Mouse (Mus musculus) lung, adult 2 months (tissue): ENCODE data around the gene Dhx30. TPM values are rescaled to one million over a fixed set of nuclear protein-coding genes. Genes with fewer than 3 reads are reported as not detected.

Experiments
- DNase-seq: peaks from one replicate; pipeline ENCODE4 v3.0.0; 2022
- H3K4me1 ChIP-seq: fragments of 200-500 bp; 2 replicates; pipeline ENCODE4 v1.6.1; 2011; ENCODE audit warnings: low read length; ENCODE audit not compliant: control insufficient read depth, insufficient read depth
- H3K4me3 ChIP-seq: fragments of 200-500 bp; replicated peaks from 2 replicates; pipeline ENCODE3; 2011; ENCODE audit warnings: low read depth, mild to moderate bottlenecking, control low read depth, low read length; ENCODE audit errors: extremely low read depth
- CTCF ChIP-seq: fragments of 200-500 bp; IDR thresholded peaks from 2 replicates; pipeline ENCODE4 v1.5.1; 2011; ENCODE audit warnings: mild to moderate bottlenecking, low read length, control low read depth; ENCODE audit not compliant: insufficient read depth
- POLR2A ChIP-seq: fragments of 200-500 bp; IDR thresholded peaks from 2 replicates; pipeline ENCODE4 v1.6.1; 2011; ENCODE audit warnings: low read depth, mild to moderate bottlenecking, control low read depth, low read length, borderline replicate concordance; ENCODE audit errors: extremely low read depth
- WGBS: fragments of 180-500 bp; shearing (Covaris S2); methylation state at CpG from one replicate; pipeline ENCODE4 v1.1.7; 2018; 5-methylcytosine and 5-hydroxymethylcytosine counted together
- polyA plus RNA-seq: library from polyadenylated mRNA; depleted of rRNA; stranded (reverse); fragments of >200 nt; gene quantifications from 2 replicates; pipeline ENCODE4 v1.2.3, GENCODE M21; 2012; rRNA removed

Dhx30 gene
- polyA plus RNA-seq, 1 experiment = 70.7 TPM

- Histone ChIP-seq H3K4me3 (no peak overlapping the region), H3K4me1 (no peaks in the 10 kb centered on the region)
- DNase-seq = no peak
- TF ChIP-seq CTCF (no peak), POLR2A (no peak)
Measured at GRCm38 (mm10) chr9:110051184-110051583, 66.4 kb downstream of the Dhx30 start.

DNA sequence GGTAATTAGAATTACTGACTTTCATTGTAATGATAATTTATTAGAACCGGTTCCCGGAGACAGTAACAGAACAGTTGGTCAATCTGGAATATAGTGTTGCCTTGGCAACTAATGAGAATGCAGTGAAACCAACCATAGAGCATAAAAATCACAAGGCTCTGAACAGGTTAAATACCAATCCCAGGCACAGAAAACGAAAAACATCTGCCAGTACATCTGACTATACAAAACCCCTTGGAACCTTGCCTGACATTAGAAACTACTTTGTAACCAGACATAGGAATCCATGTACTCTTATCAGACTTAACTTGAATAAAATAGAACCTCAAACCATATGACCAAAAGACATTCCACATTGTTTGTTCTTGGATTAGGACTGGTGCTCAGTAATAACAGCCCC is 69.8 kb downstream of the Dhx30 start:
- TF ChIP-seq POLR2A = no peak
- no peak for TF ChIP-seq CTCF
- 67% methylated on average over 3 of the region's 3 CpGs for WGBS
- no peaks in the 10 kb centered on the region; the same call in 1 of the 2 replicates for H3K4me1 ChIP-seq
- DNase-seq = no peak
- no peak overlapping the region for H3K4me3 ChIP-seq

GRCm38 (mm10) chr9:110047260-110047659 is 70.4 kb downstream of the Dhx30 start:
- Histone ChIP-seq H3K4me3 (no peak overlapping the region), H3K4me1 (no peaks in the 10 kb centered on the region; the same call in 1 of the 2 replicates)
- no peak for DNase-seq
- no peak for TF ChIP-seq CTCF
- TF ChIP-seq POLR2A = no peak

GRCm38 (mm10) chr9:110045763-110046377 is 71.8 kb downstream of the Dhx30 start:
- DNase-seq = no peak
- Histone ChIP-seq H3K4me1 (no peaks in the 10 kb centered on the region; the same call in 1 of the 2 replicates), H3K4me3 (no peak overlapping the region)
- no peak for TF ChIP-seq CTCF
- no peak for TF ChIP-seq POLR2A

- 67% methylated on average over 4 of the region's 4 CpGs for WGBS
- no peak for TF ChIP-seq POLR2A
- TF ChIP-seq CTCF = no peak
- Histone ChIP-seq H3K4me3 (no peak overlapping the region), H3K4me1 (no peaks in the 10 kb centered on the region; the same call in 1 of the 2 replicates)
- DNase-seq = no peak
Measured at GRCm38 (mm10) chr9:110044373-110044772, 73.3 kb downstream of the Dhx30 start.

GRCm38 (mm10) chr9:110038485-110038884 is 79.1 kb downstream of the Dhx30 start:
- Histone ChIP-seq H3K4me3 (no peak overlapping the region), H3K4me1 (no peaks in the 10 kb centered on the region)
- no peak for DNase-seq
- 90% methylated on average over 2 of the region's 2 CpGs for WGBS
- TF ChIP-seq CTCF = no peak
- no peak for TF ChIP-seq POLR2A

DNA sequence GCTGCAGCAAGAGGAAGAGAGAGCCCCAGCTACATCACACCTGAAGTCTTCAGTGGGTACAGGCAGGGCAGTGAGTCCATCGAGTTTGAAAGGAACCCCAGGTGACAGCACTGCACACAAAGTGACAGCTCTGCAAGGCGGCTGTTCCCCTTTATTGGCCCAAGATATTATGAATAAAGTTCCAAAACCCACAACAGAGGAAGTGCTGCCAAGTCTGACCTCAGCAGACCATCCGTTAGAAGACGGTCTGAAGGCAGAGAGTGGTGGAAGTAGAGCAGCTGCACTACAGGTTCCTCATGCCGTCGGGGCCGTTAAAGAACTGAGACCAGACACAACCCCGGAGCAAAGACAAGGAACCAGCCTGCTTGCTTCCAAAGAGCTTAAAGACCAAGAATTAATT is 79.7 kb downstream of the Dhx30 start:
- WGBS = 63% methylated on average over 8 of the region's 8 CpGs
- no peaks in the 10 kb centered on the region for H3K4me1 ChIP-seq
- H3K4me3 ChIP-seq = no peak overlapping the region
- no peak for TF ChIP-seq CTCF
- no peak for TF ChIP-seq POLR2A
- DNase-seq = no peak

DNA sequence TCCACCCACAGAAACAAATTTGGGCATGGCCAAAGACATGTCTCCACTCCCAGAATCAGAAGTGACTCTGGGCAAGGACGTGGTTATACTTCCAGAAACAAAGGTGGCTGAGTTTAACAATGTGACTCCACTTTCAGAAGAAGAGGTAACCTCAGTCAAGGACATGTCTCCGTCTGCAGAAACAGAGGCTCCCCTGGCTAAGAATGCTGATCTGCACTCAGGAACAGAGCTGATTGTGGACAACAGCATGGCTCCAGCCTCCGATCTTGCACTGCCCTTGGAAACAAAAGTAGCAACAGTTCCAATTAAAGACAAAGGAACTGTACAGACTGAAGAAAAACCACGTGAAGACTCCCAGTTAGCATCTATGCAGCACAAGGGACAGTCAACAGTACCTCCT is 82.5 kb downstream of the Dhx30 start:
- Histone ChIP-seq H3K4me3 (no peak overlapping the region), H3K4me1 (no peaks in the 10 kb centered on the region)
- TF ChIP-seq POLR2A (no peak), CTCF (no peak)
- DNase-seq = no peak
- WGBS = 76% methylated on average over 4 of the region's 4 CpGs

Other genes starting within 250 kb of the Dhx30 start
- gene Cdc25a, start 242.3 kb downstream of the Dhx30 start, polyA plus RNA-seq = 3.3 and 3.7 TPM in 2 replicates
- 253 and 275 TPM in 2 replicates for gene Map4, start 186.4 kb downstream of the Dhx30 start, polyA plus RNA-seq
- gene Smarcc1, start 122 bp downstream of the Dhx30 start, polyA plus RNA-seq = 11.5 and 11.9 TPM in 2 replicates
- gene Cspg5, start 126.0 kb upstream of the Dhx30 start, polyA plus RNA-seq = 0.61 and 0.71 TPM in 2 replicates
- gene Elp6, start 187.3 kb upstream of the Dhx30 start, polyA plus RNA-seq = 6.2 and 8.2 TPM in 2 replicates
- gene Scap, start 215.5 kb upstream of the Dhx30 start, polyA plus RNA-seq = 36.7 and 42.1 TPM in 2 replicates